Mouse (Mus musculus) kidney, embryonic 15.5 days (tissue): Measurements from ENCODE around the gene Mad1l1. TPM values are rescaled to one million over a fixed set of nuclear protein-coding genes. Genes with fewer than 3 reads are reported as not detected.

ENCODE experiments used
- ATAC-seq: fragments of 200-750 bp; cut with Nextera tagmentation; replicated peaks from 2 replicates; pipeline ENCODE4 v1.8.0; 2017; ENCODE audit warnings: moderate TSS enrichment; ENCODE audit not compliant: low FRiP score
- H3K27ac ChIP-seq: fragments of 300-500 bp; sonication (generic); 2 replicates; pipeline ENCODE4 v1.5.1; 2015; ENCODE audit warnings: mild to moderate bottlenecking, inconsistent platforms
- H3K27me3 ChIP-seq: fragments of 300-500 bp; sonication (generic); 2 replicates; pipeline ENCODE4 v1.6.1; 2015; ENCODE audit warnings: inconsistent platforms
- H3K36me3 ChIP-seq: fragments of 300-500 bp; sonication (generic); 2 replicates; pipeline ENCODE4 v1.6.1; 2015; ENCODE audit warnings: inconsistent platforms
- H3K4me1 ChIP-seq: fragments of 300-500 bp; sonication (generic); 2 replicates; pipeline ENCODE4 v1.6.1; 2015; ENCODE audit warnings: inconsistent platforms
- H3K4me2 ChIP-seq: fragments of 300-500 bp; sonication (generic); 2 replicates; pipeline ENCODE4 v1.6.1; 2015; ENCODE audit warnings: moderate library complexity, mild to moderate bottlenecking, inconsistent platforms
- H3K4me3 ChIP-seq: fragments of 300-500 bp; sonication (generic); replicated peaks from 2 replicates; pipeline ENCODE4 v1.5.1; 2015; ENCODE audit warnings: mild to moderate bottlenecking, inconsistent platforms
- H3K9ac ChIP-seq: fragments of 300-500 bp; sonication (generic); 2 replicates; pipeline ENCODE4 v1.6.1; 2015; ENCODE audit warnings: mild to moderate bottlenecking, inconsistent platforms
- H3K9me3 ChIP-seq: fragments of 300-500 bp; sonication (generic); replicated peaks from 2 replicates; pipeline ENCODE4 v1.6.1; 2016; ENCODE audit warnings: inconsistent platforms
- WGBS: fragments of 180-500 bp; shearing (Covaris S2); methylation state at CpG from one replicate; pipeline ENCODE4 v1.1.7; 2015; ENCODE audit warnings: mixed read lengths; 5-methylcytosine and 5-hydroxymethylcytosine counted together
- polyA plus RNA-seq: library from polyadenylated mRNA; unstranded; fragments of >200 nt; fragmentation: Nextera tagmentation; extraction: Ambion mirVana; gene quantifications from 2 replicates; pipeline ENCODE4 v1.2.1, GENCODE M21; 2015

Gene Mad1l1
- polyA plus RNA-seq, 1 experiment from 2014 or later: 53.0 TPM

- H3K27me3 ChIP-seq: no peaks in the 10 kb centered on the region
- no peak overlapping the region for H3K4me2 ChIP-seq
- no peak overlapping the region for H3K4me3 ChIP-seq
- H3K36me3 ChIP-seq: no peaks in the 10 kb centered on the region
- H3K9ac ChIP-seq: no peak overlapping the region
- H3K9me3 ChIP-seq: no peaks in the 10 kb centered on the region
- WGBS: 88% methylated on average over 1 of the region's 1 CpGs
- H3K27ac ChIP-seq: no peak overlapping the region
- ATAC-seq: no peak
- H3K4me1 ChIP-seq: peaks cover 14% of the 10 kb centered on the region
Measured at GRCm38 (mm10) chr5:140019616-140020015, 301.7 kb downstream of the Mad1l1 start.

GRCm38 (mm10) chr5:140018780-140019179, 302.6 kb downstream of the Mad1l1 start:
- Histone ChIP-seq H3K4me1 (peaks cover 11% of the 10 kb centered on the region), H3K4me3 (no peak overlapping the region), H3K36me3 (no peaks in the 10 kb centered on the region), H3K27me3 (no peaks in the 10 kb centered on the region), H3K9me3 (no peaks in the 10 kb centered on the region), H3K4me2 (no peak overlapping the region), H3K27ac (no peak overlapping the region), H3K9ac (no peak overlapping the region)
- no peak for ATAC-seq
- WGBS: 89% methylated on average over 7 of the region's 7 CpGs

GRCm38 (mm10) chr5:140016896-140017295, 304.5 kb downstream of the Mad1l1 start:
- H3K27me3 ChIP-seq: no peaks in the 10 kb centered on the region
- H3K4me3 ChIP-seq: no peak overlapping the region
- 96% methylated on average over 1 of the region's 1 CpGs for WGBS
- H3K9ac ChIP-seq: no peak overlapping the region
- H3K4me1 ChIP-seq: peaks cover 11% of the 10 kb centered on the region; the same call in 1 of the 2 replicates
- H3K4me2 ChIP-seq: no peak overlapping the region
- H3K36me3 ChIP-seq: no peaks in the 10 kb centered on the region
- no peak for ATAC-seq
- H3K9me3 ChIP-seq: no peaks in the 10 kb centered on the region
- no peak overlapping the region for H3K27ac ChIP-seq

GRCm38 (mm10) chr5:140013652-140014051, 307.7 kb downstream of the Mad1l1 start:
- no peak overlapping the region for H3K4me2 ChIP-seq
- 90% methylated on average over 5 of the region's 5 CpGs for WGBS

GRCm38 (mm10) chr5:140012286-140012967, 308.9 kb downstream of the Mad1l1 start:
- 86% methylated on average over 12 of the region's 12 CpGs for WGBS
- 0 out of 2 replicates have a peak, but pooled peaks cover 2% of the 10 kb centered on the region for H3K36me3 ChIP-seq
- H3K27ac ChIP-seq: no peak overlapping the region
- H3K27me3 ChIP-seq: no peaks in the 10 kb centered on the region
- no peak for ATAC-seq
- no peak overlapping the region for H3K4me2 ChIP-seq
- H3K9me3 ChIP-seq: no peaks in the 10 kb centered on the region
- H3K4me1 ChIP-seq: peaks cover 16% of the 10 kb centered on the region; the same call in 1 of the 2 replicates
- H3K9ac ChIP-seq: no peak overlapping the region
- H3K4me3 ChIP-seq: no peak overlapping the region

More at GRCm38 (mm10) chr5:140013652-140014051, 307.7 kb downstream of the Mad1l1 start:
- Histone ChIP-seq H3K27ac (no peak overlapping the region), H3K9me3 (no peaks in the 10 kb centered on the region), H3K9ac (no peak overlapping the region), H3K4me3 (no peak overlapping the region), H3K4me1 (peaks cover 11% of the 10 kb centered on the region; the same call in 1 of the 2 replicates), H3K36me3 (no peaks in the 10 kb centered on the region), H3K27me3 (no peaks in the 10 kb centered on the region)
- ATAC-seq: no peak

GRCm38 (mm10) chr5:140010405-140010804, 310.9 kb downstream of the Mad1l1 start:
- no peaks in the 10 kb centered on the region for H3K9me3 ChIP-seq
- 72% methylated on average over 3 of the region's 3 CpGs for WGBS
- no peak overlapping the region for H3K4me3 ChIP-seq
- no peak overlapping the region for H3K27ac ChIP-seq
- H3K4me1 ChIP-seq: 0 out of 2 replicates have a peak, but pooled peaks cover 11% of the 10 kb centered on the region
- H3K9ac ChIP-seq: no peak overlapping the region
- H3K4me2 ChIP-seq: no peak overlapping the region
- no peaks in the 10 kb centered on the region for H3K27me3 ChIP-seq
- no peak for ATAC-seq
- H3K36me3 ChIP-seq: 0 out of 2 replicates have a peak, but pooled peaks cover 3% of the 10 kb centered on the region

- Histone ChIP-seq H3K36me3 (0 out of 2 replicates have a peak, but pooled peaks cover 3% of the 10 kb centered on the region), H3K27me3 (no peaks in the 10 kb centered on the region)
- 88% methylated on average over 7 of the region's 7 CpGs for WGBS
Measured at GRCm38 (mm10) chr5:140009083-140009655, 312.2 kb downstream of the Mad1l1 start.

GRCm38 (mm10) chr5:140008523-140008806, 312.9 kb downstream of the Mad1l1 start:
- H3K27me3 ChIP-seq: no peaks in the 10 kb centered on the region
- 0 out of 2 replicates have a peak, but pooled peaks cover 5% of the 10 kb centered on the region for H3K4me1 ChIP-seq
- H3K9me3 ChIP-seq: no peaks in the 10 kb centered on the region
- no peak overlapping the region for H3K4me3 ChIP-seq
- WGBS: 77% methylated on average over 5 of the region's 5 CpGs
- no peak overlapping the region for H3K4me2 ChIP-seq
- ATAC-seq: no peak
- no peak overlapping the region for H3K9ac ChIP-seq
- no peak overlapping the region for H3K27ac ChIP-seq
- 0 out of 2 replicates have a peak, but pooled peaks cover 3% of the 10 kb centered on the region for H3K36me3 ChIP-seq

More at GRCm38 (mm10) chr5:140009083-140009655, 312.2 kb downstream of the Mad1l1 start:
- Histone ChIP-seq H3K4me1 (0 out of 2 replicates have a peak, but pooled peaks cover 8% of the 10 kb centered on the region), H3K27ac (no peak overlapping the region), H3K9me3 (no peaks in the 10 kb centered on the region), H3K4me3 (no peak overlapping the region), H3K4me2 (no peak overlapping the region), H3K9ac (no peak overlapping the region)
- ATAC-seq: no peak

- WGBS: 47% methylated on average over 9 of the region's 9 CpGs
- 0 out of 2 replicates have a peak, but pooled peaks cover 5% of the 10 kb centered on the region for H3K4me1 ChIP-seq
Measured at GRCm38 (mm10) chr5:140007656-140008522, 313.5 kb downstream of the Mad1l1 start.

GRCm38 (mm10) chr5:140006861-140007260, 314.5 kb downstream of the Mad1l1 start:
- no peak overlapping the region for H3K4me2 ChIP-seq
- no peak overlapping the region for H3K9ac ChIP-seq
- no peaks in the 10 kb centered on the region for H3K9me3 ChIP-seq
- H3K36me3 ChIP-seq: 0 out of 2 replicates have a peak, but pooled peaks cover 3% of the 10 kb centered on the region
- 0 out of 2 replicates have a peak, but pooled peaks cover 5% of the 10 kb centered on the region for H3K4me1 ChIP-seq
- ATAC-seq: no peak
- H3K4me3 ChIP-seq: no peak overlapping the region
- H3K27me3 ChIP-seq: no peaks in the 10 kb centered on the region
- 0 out of 2 replicates have a peak overlapping the region, but pooled peaks have one; percentile 13 for H3K27ac ChIP-seq
- WGBS: 60% methylated on average over 8 of the region's 8 CpGs

More at GRCm38 (mm10) chr5:140007656-140008522, 313.5 kb downstream of the Mad1l1 start:
- no peak overlapping the region for H3K4me2 ChIP-seq
- ATAC-seq: no peak
- H3K36me3 ChIP-seq: 0 out of 2 replicates have a peak, but pooled peaks cover 3% of the 10 kb centered on the region
- H3K27ac ChIP-seq: no peak overlapping the region
- H3K4me3 ChIP-seq: no peak overlapping the region
- no peaks in the 10 kb centered on the region for H3K27me3 ChIP-seq
- no peaks in the 10 kb centered on the region for H3K9me3 ChIP-seq
- no peak overlapping the region for H3K9ac ChIP-seq

GRCm38 (mm10) chr5:140002541-140002940, 318.8 kb downstream of the Mad1l1 start:
- Histone ChIP-seq H3K4me3 (no peak overlapping the region), H3K27me3 (no peaks in the 10 kb centered on the region), H3K4me2 (no peak overlapping the region), H3K36me3 (0 out of 2 replicates have a peak, but pooled peaks cover 2% of the 10 kb centered on the region), H3K9ac (no peak overlapping the region), H3K9me3 (no peaks in the 10 kb centered on the region), H3K4me1 (peaks cover 11% of the 10 kb centered on the region; the same call in 1 of the 2 replicates), H3K27ac (no peak overlapping the region)
- WGBS: 58% methylated on average over 3 of the region's 3 CpGs
- ATAC-seq: no peak
